Comparison of ENCODE assay signal across 16 mouse cellular contexts in the genomic region with DNA sequence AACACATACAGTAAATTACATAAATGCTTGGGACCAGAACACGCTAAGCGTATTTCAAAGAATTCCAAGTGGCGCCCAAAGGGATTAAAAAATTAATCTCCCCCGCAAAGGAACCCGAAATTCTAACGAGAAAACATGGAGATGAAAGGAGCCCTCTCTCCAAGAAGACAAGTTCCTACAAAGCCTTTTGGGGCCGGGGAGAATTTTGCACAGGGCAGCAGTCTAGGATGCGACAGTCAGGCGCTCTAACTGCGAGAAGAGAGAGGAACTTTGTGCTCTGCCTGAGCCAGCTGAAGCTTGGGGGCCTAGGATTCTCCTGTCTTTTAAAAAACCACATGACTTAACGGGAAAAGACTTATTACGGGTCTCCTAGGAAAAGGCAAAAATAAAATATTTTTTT.
"Had no signal": no experiment of that assay in that cellular context is flagged by ENCODE, and none has a peak within 500 bp of the region (broad histone marks: within the 10 kb centered on the region; RNA-seq: fewer than 3 reads in every experiment).

No protein-coding gene starts in this region.

- H3K27ac ChIP-seq: neural tube, embryonic 13.5 days; neural tube, embryonic 15.5 days; stomach, embryonic 15.5 days; stomach, postnatal 0 days had no signal

- H3K9me3 ChIP-seq: neural tube, embryonic 13.5 days; neural tube, embryonic 15.5 days; stomach, embryonic 15.5 days had no signal

- H3K27me3 ChIP-seq: neural tube, embryonic 13.5 days; neural tube, embryonic 15.5 days; stomach, embryonic 15.5 days had no signal

- DNase-seq: retina, postnatal 1 day; right cerebral cortex, adult 18-20 months; right cerebral cortex, postnatal 14 days; right cerebral cortex, postnatal 25 days; right cerebral cortex, postnatal 4 days; spleen, adult 18-20 months; thymus, adult 18-20 months; thymus, adult 2 months; thymus, postnatal 14 days; thymus, postnatal 25 days; thymus, postnatal 36 days; thymus, postnatal 4 days had no signal

- H3K9ac ChIP-seq: neural tube, embryonic 13.5 days; neural tube, embryonic 15.5 days; stomach, embryonic 15.5 days had no signal

- H3K4me1 ChIP-seq: stomach, embryonic 15.5 days had no signal

- H3K4me2 ChIP-seq: neural tube, embryonic 13.5 days; neural tube, embryonic 15.5 days; stomach, embryonic 15.5 days had no signal

- H3K4me3 ChIP-seq: neural tube, embryonic 13.5 days; neural tube, embryonic 15.5 days; stomach, embryonic 15.5 days had no signal

- H3K36me3 ChIP-seq: stomach, embryonic 15.5 days had no signal
